Mouse (Mus musculus): ENCODE data around the gene Sdc3.

GRCm38 (mm10) chr4:130815860-130816259 lies 23.5 kb downstream of the Sdc3 start:
- TF ChIP-seq POLR2A (IDR thresholded peaks at IDR 0.05; ENCODE audit: low read depth, low read length), result no peak
- TF ChIP-seq CTCF (IDR thresholded peaks at IDR 0.05; ENCODE audit: borderline replicate concordance, insufficient read depth, low read length), result no peak
